Mouse (Mus musculus): ENCODE measurements around the gene Ciz1.
A peak's percentile ranks its signal among the peaks of the same experiment; 100 is the strongest.

The Ciz1 gene

GRCm38 (mm10) chr2:32380001-32380500 is 27.9 kb downstream of the Ciz1 start:
- no peak for DNase-seq (ENCODE audit: extremely low spot score)

- no peak for DNase-seq (ENCODE audit: extremely low spot score)
These were observed 29.1 kb downstream of the Ciz1 start for GRCm38 (mm10) chr2:32381141-32381774.

GRCm38 (mm10) chr2:32381775-32382223 is 29.7 kb downstream of the Ciz1 start, which contains the start of gene 1110008P14Rik:
TSS of gene 1110008P14Rik (minus strand) at chr2:32381938.
- DNase-seq (ENCODE audit: extremely low spot score) = peak; percentile 95

GRCm38 (mm10) chr2:32382689-32383088 is 30.6 kb downstream of the Ciz1 start:
- no peak for DNase-seq (ENCODE audit: extremely low spot score)

- DNase-seq (ENCODE audit: extremely low spot score) = no peak
These were observed 35.8 kb downstream of the Ciz1 start, which contains the start of gene Lcn2 for GRCm38 (mm10) chr2:32387706-32388490. TSS of gene Lcn2 (minus strand) at chr2:32388252.

GRCm38 (mm10) chr2:32389157-32389556 is 37.0 kb downstream of the Ciz1 start:
- no peak for DNase-seq (ENCODE audit: extremely low spot score)

GRCm38 (mm10) chr2:32390871-32391270 is 38.7 kb downstream of the Ciz1 start:
- no peak for DNase-seq (ENCODE audit: extremely low spot score)

- no peak for DNase-seq (ENCODE audit: extremely low spot score)
These were observed 39.9 kb downstream of the Ciz1 start for GRCm38 (mm10) chr2:32392063-32392462.

GRCm38 (mm10) chr2:32394973-32395372 is 42.8 kb downstream of the Ciz1 start:
- DNase-seq (ENCODE audit: extremely low spot score) = peak; percentile 52

GRCm38 (mm10) chr2:32395484-32395945 is 43.4 kb downstream of the Ciz1 start, which contains the start of gene Ptges2:
TSS of gene Ptges2 (plus strand) at chr2:32395896.
- peak; percentile 95 for DNase-seq (ENCODE audit: extremely low spot score)

- DNase-seq (ENCODE audit: extremely low spot score) = peak; percentile 89
These were observed 44.0 kb downstream of the Ciz1 start for GRCm38 (mm10) chr2:32395946-32396621.

GRCm38 (mm10) chr2:32396695-32397094 is 44.6 kb downstream of the Ciz1 start:
- no peak for DNase-seq (ENCODE audit: extremely low spot score)

GRCm38 (mm10) chr2:32404663-32405062 is 52.5 kb downstream of the Ciz1 start:
- peak; percentile 90 for DNase-seq (ENCODE audit: extremely low spot score)

GRCm38 (mm10) chr2:32407144-32407824 is 55.2 kb downstream of the Ciz1 start:
- DNase-seq (ENCODE audit: extremely low spot score) = no peak

- peak; percentile 30 for DNase-seq (ENCODE audit: extremely low spot score)
These were observed 56.6 kb downstream of the Ciz1 start for GRCm38 (mm10) chr2:32408429-32409424.

GRCm38 (mm10) chr2:32411407-32411806 is 59.3 kb downstream of the Ciz1 start:
- DNase-seq (ENCODE audit: extremely low spot score) = no peak

- DNase-seq (ENCODE audit: extremely low spot score) = no peak
These were observed 60.8 kb downstream of the Ciz1 start for GRCm38 (mm10) chr2:32412742-32413531.

- DNase-seq (ENCODE audit: extremely low spot score) = no peak
These were observed 61.8 kb downstream of the Ciz1 start for GRCm38 (mm10) chr2:32413936-32414335.

GRCm38 (mm10) chr2:32415801-32416200 is 63.7 kb downstream of the Ciz1 start:
- DNase-seq (ENCODE audit: extremely low spot score) = no peak

Measured in embryo, embryonic 9.5 days (tissue).